Mouse (Mus musculus) CD4-positive, CD25-positive, alpha-beta regulatory T cell (primary cell): ENCODE measurements around the gene Olfr1154. TPM values are rescaled to one million over a fixed set of nuclear protein-coding genes. Genes with fewer than 3 reads are reported as not detected.

Experiments
- polyA plus RNA-seq: library from polyadenylated mRNA; unstranded; fragments of 100-300 nt; shearing (Covaris generic); gene quantifications from one replicate; pipeline ENCODE4 v1.2.1, GENCODE M21; 2017

Gene Olfr1154
- polyA plus RNA-seq = not detected

DNA sequence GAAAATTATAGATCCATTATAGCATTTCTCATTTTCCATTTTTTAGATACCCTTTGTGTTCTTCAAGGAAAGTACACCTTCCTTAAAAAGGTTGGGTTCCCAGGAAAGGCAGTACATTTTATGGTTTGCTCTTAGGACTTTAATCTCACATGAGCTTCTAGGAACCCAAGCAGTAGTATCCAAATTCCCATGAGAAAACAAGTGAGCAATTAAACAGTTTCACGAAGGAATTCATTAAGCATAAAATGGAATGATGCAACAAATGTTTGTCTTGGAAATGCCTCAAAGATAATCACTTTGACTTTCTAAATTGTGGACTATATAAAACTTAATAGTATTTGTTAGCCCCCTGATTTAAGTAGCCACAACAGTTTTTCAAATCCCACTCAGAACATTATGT is at the start of gene Olfr1154:
Olfr1154 (minus strand) TSS at position 101 of the 400 bp plus-strand sequence.

GRCm38 (mm10) chr2:87953000-87953399 is 48.0 kb upstream of the Olfr1154 start, which contains the start of gene Olfr1156:
Gene Olfr1156, minus strand, starts transcription at chr2:87953100.

DNA sequence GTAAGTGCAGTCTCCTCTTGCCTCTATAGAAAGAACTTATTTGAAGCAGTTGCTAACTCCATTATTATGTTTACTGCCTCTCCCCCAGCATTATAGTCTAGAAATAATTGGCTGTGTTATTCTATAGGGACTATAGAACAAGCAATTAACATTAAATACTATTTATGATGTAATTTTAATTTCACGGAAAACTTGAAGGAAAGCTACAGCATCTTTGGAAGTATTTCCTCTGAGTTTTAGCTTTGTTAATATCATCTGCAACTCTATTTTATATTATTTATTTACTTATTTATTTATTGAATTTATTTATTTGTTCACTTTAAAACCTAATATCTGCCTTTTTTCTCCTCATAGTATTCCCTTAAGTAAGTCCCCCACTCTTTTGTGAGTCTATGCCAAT is 40.1 kb upstream of the Olfr1154 start, which contains the start of gene Olfr1155:
Olfr1155 (minus strand) TSS at position 101 of the 400 bp plus-strand sequence.

GRCm38 (mm10) chr2:87894662-87895061 is 10.3 kb downstream of the Olfr1154 start, which contains the start of gene Olfr1153:
Gene Olfr1153, plus strand, starts transcription at chr2:87894962.

DNA sequence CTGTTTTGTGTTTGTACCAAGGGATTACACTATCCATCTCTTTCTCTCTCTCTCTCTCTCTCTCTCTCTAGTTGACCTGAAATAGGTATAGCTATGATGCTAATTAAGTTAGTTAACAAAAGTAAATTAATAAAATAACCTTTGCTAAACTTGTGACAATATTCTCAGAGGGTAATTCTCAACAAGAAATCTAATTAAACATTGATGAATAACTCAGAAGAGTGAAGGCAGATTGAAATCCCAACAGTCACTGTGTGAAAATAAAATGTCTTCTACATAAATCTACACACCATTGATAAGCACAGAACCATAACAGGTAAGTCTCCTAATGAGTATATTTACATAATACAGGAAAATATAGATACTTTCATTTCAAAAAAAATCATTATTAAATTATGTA is 38.8 kb downstream of the Olfr1154 start, which contains the start of gene Olfr1152:
Olfr1152 (plus strand) TSS at position 301 of the 400 bp plus-strand sequence.

DNA sequence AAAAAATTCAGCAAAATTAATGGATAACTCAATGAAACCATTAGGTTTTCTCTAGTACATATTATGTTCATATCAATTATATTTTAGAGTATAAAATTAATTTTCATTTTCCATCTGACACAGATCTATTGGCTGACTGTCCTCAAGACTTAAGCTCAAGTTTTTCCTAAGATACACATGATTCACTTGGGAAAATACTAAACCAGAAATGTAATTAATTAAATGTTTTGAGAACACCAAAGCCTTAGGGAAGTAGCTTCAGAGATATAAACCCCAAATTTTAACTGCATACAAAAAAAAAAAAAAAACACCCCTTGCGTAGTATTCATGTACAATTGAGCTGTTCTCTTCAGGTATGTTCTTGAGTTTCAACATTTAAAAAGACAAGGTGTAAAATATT is 49.4 kb downstream of the Olfr1154 start, which contains the start of gene Olfr1151:
Olfr1151 (plus strand) TSS at position 301 of the 400 bp plus-strand sequence.

Other genes with a start within 250 kb of the Olfr1154 start
- gene Olfr1134, start 246.7 kb downstream of the Olfr1154 start, polyA plus RNA-seq = not detected
- not detected for gene Olfr1135, start 231.5 kb downstream of the Olfr1154 start, polyA plus RNA-seq
- not detected for gene Olfr1136, start 211.2 kb downstream of the Olfr1154 start, polyA plus RNA-seq
- not detected for gene Olfr1137, start 192.0 kb downstream of the Olfr1154 start, polyA plus RNA-seq
- not detected for gene Olfr1138, start 165.2 kb downstream of the Olfr1154 start, polyA plus RNA-seq
- gene Olfr1140, start 161.4 kb downstream of the Olfr1154 start, polyA plus RNA-seq = not detected
- gene Olfr1141, start 151.2 kb downstream of the Olfr1154 start, polyA plus RNA-seq = not detected
- not detected for gene Olfr152, start 125.7 kb downstream of the Olfr1154 start, polyA plus RNA-seq
- gene Olfr1143, start 104.6 kb downstream of the Olfr1154 start, polyA plus RNA-seq = not detected
- not detected for gene Olfr1145, start 95.3 kb downstream of the Olfr1154 start, polyA plus RNA-seq
- gene Olfr1148, start 74.6 kb downstream of the Olfr1154 start, polyA plus RNA-seq = not detected
- not detected for gene Olfr1150-ps1, start 61.2 kb downstream of the Olfr1154 start, polyA plus RNA-seq
- 0.11 TPM for gene Olfr1151, start 49.3 kb downstream of the Olfr1154 start, polyA plus RNA-seq
- 0.05 TPM for gene Olfr1152, start 38.7 kb downstream of the Olfr1154 start, polyA plus RNA-seq
- not detected for gene Olfr1153, start 10.2 kb downstream of the Olfr1154 start, polyA plus RNA-seq
- not detected for gene Olfr1155, start 40.0 kb upstream of the Olfr1154 start, polyA plus RNA-seq
- 0.12 TPM for gene Olfr1156, start 47.9 kb upstream of the Olfr1154 start, polyA plus RNA-seq
- gene Olfr1157, start 63.1 kb upstream of the Olfr1154 start, polyA plus RNA-seq = not detected
- not detected for gene Olfr74, start 69.5 kb upstream of the Olfr1154 start, polyA plus RNA-seq
- not detected for gene Olfr1158, start 84.9 kb upstream of the Olfr1154 start, polyA plus RNA-seq
- gene Olfr1160, start 103.1 kb upstream of the Olfr1154 start, polyA plus RNA-seq = not detected
- not detected for gene Olfr1161, start 117.6 kb upstream of the Olfr1154 start, polyA plus RNA-seq
- not detected for gene Olfr73, start 132.5 kb upstream of the Olfr1154 start, polyA plus RNA-seq
- gene Olfr1162, start 146.0 kb upstream of the Olfr1154 start, polyA plus RNA-seq = not detected
- gene Olfr1163, start 166.7 kb upstream of the Olfr1154 start, polyA plus RNA-seq = not detected
- not detected for gene Olfr1164, start 188.8 kb upstream of the Olfr1154 start, polyA plus RNA-seq
- gene Olfr1166, start 223.1 kb upstream of the Olfr1154 start, polyA plus RNA-seq = not detected